Mouse (Mus musculus): ENCODE data around the gene Arl3.

- no peak for TF ChIP-seq CTCF (IDR thresholded peaks at IDR 0.05; ENCODE audit: borderline replicate concordance, extremely low read depth, insufficient read depth, insufficient read length)
- TF ChIP-seq POLR2A (IDR thresholded peaks at IDR 0.05; ENCODE audit: borderline replicate concordance, extremely low read depth, insufficient read depth, insufficient read length, poor library complexity, severe bottlenecking): no peak
Observed at GRCm38 (mm10) chr19:46606718-46607117, 33.7 kb upstream of the Arl3 start.
